Mouse (Mus musculus): ENCODE data around the gene Hdgfl3.
A peak's percentile ranks its signal among the peaks of the same experiment; 100 is the strongest.

Hdgfl3 gene

GRCm38 (mm10) chr7:81904094-81904493 lies 30.2 kb downstream of the Hdgfl3 start:
- no peak for DNase-seq (ENCODE audit: low read depth, low spot score)

GRCm38 (mm10) chr7:81899361-81899760 lies 34.9 kb downstream of the Hdgfl3 start:
- DNase-seq (ENCODE audit: low read depth, low spot score) = no peak

- no peak for DNase-seq (ENCODE audit: low read depth, low spot score)
These were observed 49.1 kb downstream of the Hdgfl3 start for GRCm38 (mm10) chr7:81885128-81885527.

GRCm38 (mm10) chr7:81881600-81881999 lies 52.7 kb downstream of the Hdgfl3 start:
- peak; percentile 40 for DNase-seq (ENCODE audit: low read depth, low spot score)

GRCm38 (mm10) chr7:81880797-81881196 lies 53.5 kb downstream of the Hdgfl3 start:
- DNase-seq (ENCODE audit: low read depth, low spot score) = no peak

GRCm38 (mm10) chr7:81880286-81880685 lies 54.0 kb downstream of the Hdgfl3 start:
- no peak for DNase-seq (ENCODE audit: low read depth, low spot score)

GRCm38 (mm10) chr7:81875372-81875771 lies 58.9 kb downstream of the Hdgfl3 start:
- DNase-seq (ENCODE audit: low read depth, low spot score) = peak; percentile 79

GRCm38 (mm10) chr7:81874636-81875035 lies 59.6 kb downstream of the Hdgfl3 start:
- no peak for DNase-seq (ENCODE audit: low read depth, low spot score)

GRCm38 (mm10) chr7:81873807-81874206 lies 60.5 kb downstream of the Hdgfl3 start:
- DNase-seq (ENCODE audit: low read depth, low spot score) = no peak

GRCm38 (mm10) chr7:81872493-81873013 lies 61.7 kb downstream of the Hdgfl3 start:
- peak; percentile 54 for DNase-seq (ENCODE audit: low read depth, low spot score)

GRCm38 (mm10) chr7:81868158-81868557 lies 66.1 kb downstream of the Hdgfl3 start:
- peak; percentile 99 for DNase-seq (ENCODE audit: low read depth, low spot score)

GRCm38 (mm10) chr7:81867231-81867930 lies 66.9 kb downstream of the Hdgfl3 start:
- no peak for DNase-seq (ENCODE audit: low read depth, low spot score)

- DNase-seq (ENCODE audit: low read depth, low spot score) = no peak
These were observed 68.3 kb downstream of the Hdgfl3 start for GRCm38 (mm10) chr7:81865937-81866336.

GRCm38 (mm10) chr7:81864552-81864951 lies 69.7 kb downstream of the Hdgfl3 start:
- no peak for DNase-seq (ENCODE audit: low read depth, low spot score)

GRCm38 (mm10) chr7:81862587-81863583 lies 71.4 kb downstream of the Hdgfl3 start:
- peak; percentile 37 for DNase-seq (ENCODE audit: low read depth, low spot score)

GRCm38 (mm10) chr7:81861921-81862320 lies 72.4 kb downstream of the Hdgfl3 start:
- no peak for DNase-seq (ENCODE audit: low read depth, low spot score)

GRCm38 (mm10) chr7:81861461-81861860 lies 72.8 kb downstream of the Hdgfl3 start:
- DNase-seq (ENCODE audit: low read depth, low spot score) = no peak

- DNase-seq (ENCODE audit: low read depth, low spot score) = peak; percentile 33
These were observed 73.3 kb downstream of the Hdgfl3 start for GRCm38 (mm10) chr7:81860996-81861395.

- peak; percentile 69 for DNase-seq (ENCODE audit: low read depth, low spot score)
These were observed 74.2 kb downstream of the Hdgfl3 start for GRCm38 (mm10) chr7:81860071-81860470.

GRCm38 (mm10) chr7:81858968-81859721 lies 75.1 kb downstream of the Hdgfl3 start, which contains the start of gene Tm6sf1:
Tm6sf1 (plus strand) TSS chr7:81859001.
- peak; percentile 61 for DNase-seq (ENCODE audit: low read depth, low spot score)

- DNase-seq (ENCODE audit: low read depth, low spot score) = no peak
These were observed 76.0 kb downstream of the Hdgfl3 start for GRCm38 (mm10) chr7:81858236-81858635.
